Mouse (Mus musculus): ENCODE results near the gene Cacna1f.

DNA sequence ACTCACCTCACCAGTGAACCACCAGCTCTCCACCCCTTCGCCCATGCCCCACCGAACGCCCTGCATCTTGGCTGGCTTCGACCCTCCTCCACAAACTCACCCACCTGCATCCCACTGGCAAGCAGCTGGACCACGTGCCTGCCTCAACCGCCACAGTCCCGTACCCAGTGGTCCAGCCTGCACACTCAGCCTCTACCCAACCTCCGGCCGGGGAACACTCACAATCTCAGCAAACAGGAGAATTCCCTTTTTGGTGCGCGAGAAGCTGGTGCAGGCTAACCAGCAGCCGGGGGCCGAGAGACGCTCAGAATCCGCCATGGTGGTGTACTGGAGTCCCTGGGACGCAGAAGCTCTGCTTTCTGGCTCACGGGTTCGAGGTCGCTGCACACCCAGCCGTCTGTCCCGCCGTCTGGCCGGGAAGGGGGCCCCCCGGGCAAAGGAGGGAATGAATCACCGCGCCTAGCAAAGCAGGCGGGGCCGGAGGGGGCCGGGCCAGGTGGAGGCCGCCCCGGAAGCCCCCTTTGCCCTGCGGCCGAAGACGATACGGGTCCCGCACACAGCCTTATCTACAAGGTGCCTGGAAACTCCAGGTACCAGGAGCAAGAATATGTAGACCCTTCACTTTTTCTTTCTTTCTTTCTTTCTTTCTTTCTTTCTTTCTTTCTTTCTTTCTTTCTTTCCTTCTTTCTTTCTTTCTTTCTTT is 64.2 kb downstream of the Cacna1f start, which contains the start of gene Plp2:
- TF ChIP-seq GATA1 (IDR thresholded peaks at IDR 0.05; ENCODE audit: borderline replicate concordance, low read length) (no peak), FLI1 (IDR thresholded peaks at IDR 0.05; ENCODE audit: low read length) (no peak)
